Mouse (Mus musculus): ENCODE measurements around the gene Gpam.

The Gpam gene

DNA sequence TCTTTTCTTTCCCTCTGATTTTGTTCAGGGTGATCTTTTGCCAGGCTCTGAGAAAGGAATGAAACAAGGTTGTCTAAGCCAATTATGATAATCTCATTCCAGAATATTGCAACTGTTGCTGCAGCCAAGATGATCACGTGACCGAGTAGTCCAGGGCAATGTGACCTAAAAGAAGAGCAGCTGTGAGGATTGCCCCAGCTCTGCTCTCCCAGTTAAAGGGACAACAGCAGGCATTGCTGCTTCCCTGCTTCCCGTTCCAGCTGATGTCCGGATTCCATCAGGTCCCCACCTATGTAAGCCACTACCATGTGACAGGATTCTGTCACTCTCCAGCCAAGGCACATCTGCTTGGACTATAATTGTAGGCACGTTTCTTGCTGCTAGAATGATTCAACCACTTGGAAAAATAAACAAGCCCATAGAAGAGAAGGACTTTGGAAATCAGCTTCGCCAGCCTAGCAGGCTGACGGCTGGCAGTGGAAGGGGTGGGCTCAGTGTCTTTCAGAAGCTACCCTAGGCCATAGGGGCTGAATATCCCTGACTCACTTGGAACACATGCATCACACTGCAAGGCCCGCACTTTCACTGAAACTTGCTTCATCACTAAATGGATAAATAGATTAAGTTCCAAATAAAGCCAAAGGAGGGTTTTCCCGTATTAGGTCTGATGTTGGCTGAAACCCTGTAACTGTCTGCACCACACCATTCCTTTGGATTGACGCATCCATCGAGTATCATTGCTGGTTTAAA lies 23.8 kb downstream of the Gpam start:
- DNase-seq (ENCODE audit: low spot score in 2 of 2), result no peak

DNA sequence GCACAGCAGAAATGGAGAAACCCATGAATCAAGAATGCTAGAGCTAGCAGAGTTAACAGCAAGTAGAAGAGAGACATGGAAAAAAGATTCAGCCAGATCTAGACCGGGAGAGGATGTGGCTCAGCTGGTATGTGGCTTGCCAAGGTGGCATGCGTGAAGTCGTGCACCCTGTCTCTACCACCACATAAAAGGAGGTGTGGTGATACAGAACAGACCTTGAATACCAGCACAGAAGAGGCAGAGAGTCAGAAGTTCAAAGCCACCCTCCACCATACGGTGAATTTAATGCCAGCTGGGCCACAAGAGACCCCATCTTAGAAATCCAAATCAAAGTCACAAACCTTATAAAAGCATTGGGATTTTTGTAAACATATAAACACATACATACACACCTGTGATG lies 25.4 kb downstream of the Gpam start:
- DNase-seq (ENCODE audit: low spot score in 2 of 2), result no peak

DNA sequence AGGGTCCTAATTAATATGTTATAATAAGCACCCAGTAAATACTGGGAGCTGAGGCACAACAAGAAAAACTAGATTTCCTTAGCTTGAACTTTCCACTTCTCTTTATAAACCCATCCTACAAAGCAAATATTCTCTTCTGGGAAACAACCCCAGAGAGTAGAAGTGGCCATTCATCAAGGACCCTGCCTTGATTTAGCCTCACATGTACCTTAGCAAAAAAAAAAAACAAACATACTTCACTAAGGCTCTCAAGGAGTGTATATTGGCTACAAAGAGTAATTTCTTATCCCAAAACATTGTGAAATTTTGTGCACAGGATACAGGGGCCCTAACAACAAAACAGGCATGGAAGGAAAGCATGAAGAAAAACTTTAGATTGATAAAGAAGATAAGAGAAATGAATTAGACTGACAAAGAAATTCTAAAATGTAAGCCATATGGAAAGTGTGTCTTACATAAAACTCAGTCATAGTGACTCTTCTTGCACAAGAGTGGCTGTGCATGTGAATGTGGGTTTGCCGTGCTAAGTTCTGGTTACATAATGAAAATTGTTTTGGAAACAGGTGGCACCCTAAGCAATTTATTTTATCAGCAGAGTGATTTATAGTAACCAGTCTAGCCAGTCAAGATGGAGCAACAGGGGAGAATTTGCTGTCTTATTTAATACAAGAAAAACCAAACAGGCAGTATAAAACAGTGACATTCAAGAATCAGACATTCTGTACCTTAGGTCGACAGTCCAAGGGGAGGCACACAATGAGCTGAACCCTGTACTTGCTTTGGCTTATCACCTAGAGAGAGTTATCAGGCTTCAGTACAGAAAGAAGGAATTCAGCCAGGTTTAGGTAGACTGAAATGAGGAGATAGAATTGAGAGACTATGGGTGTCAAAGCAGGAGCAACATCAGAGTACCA lies 26.6 kb downstream of the Gpam start:
- DNase-seq (ENCODE audit: low spot score in 2 of 2), result no peak

DNA sequence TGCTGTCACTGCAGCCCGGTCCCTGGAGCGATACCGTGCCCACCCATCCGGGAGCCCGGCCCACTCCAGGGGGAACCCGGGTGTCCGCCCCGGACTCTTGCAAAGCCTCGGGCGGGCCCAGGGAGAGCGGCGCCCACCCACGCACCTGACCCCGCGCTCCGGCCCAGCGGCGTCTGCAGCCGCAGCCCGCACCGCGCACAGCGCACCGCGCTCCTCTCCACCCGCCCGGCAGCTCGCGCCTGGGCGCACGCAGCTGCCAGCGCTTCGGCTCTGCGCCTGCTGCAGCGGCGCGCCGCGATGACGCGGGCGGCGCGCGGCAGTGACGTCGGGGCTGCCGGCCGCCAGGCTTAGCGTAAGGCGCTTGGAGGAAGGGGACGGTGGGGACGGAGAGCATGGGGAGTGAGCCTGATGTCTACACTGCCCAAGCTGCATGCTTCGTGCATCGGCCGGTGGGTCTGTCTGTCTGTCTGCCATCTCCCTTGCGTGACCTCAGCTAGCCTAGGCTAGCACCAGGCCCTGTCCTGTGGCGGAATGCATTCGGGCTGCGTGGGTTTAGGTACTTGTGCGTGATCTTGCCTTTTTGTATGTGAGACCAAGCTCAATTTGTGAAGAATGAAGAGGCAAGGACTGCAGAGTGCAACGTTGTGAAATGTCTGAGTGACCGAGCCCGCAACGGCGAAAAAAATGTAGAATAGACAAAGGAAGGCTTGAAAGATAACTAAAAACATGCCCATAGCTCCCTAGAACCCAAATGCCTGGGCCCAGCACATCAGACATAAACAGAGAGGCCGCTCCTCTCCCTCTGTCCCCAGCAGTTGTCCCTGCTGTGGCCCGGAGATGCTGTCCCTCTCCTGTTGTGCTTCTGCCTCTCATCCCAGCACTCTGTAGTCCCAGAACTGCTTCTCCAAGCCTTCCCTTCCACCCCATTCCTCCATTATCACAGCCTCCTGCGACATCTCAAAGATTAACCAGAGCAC lies 27.6 kb downstream of the Gpam start:
- peak; percentile 58 to 78 for DNase-seq (ENCODE audit: low spot score in 2 of 2)

DNA sequence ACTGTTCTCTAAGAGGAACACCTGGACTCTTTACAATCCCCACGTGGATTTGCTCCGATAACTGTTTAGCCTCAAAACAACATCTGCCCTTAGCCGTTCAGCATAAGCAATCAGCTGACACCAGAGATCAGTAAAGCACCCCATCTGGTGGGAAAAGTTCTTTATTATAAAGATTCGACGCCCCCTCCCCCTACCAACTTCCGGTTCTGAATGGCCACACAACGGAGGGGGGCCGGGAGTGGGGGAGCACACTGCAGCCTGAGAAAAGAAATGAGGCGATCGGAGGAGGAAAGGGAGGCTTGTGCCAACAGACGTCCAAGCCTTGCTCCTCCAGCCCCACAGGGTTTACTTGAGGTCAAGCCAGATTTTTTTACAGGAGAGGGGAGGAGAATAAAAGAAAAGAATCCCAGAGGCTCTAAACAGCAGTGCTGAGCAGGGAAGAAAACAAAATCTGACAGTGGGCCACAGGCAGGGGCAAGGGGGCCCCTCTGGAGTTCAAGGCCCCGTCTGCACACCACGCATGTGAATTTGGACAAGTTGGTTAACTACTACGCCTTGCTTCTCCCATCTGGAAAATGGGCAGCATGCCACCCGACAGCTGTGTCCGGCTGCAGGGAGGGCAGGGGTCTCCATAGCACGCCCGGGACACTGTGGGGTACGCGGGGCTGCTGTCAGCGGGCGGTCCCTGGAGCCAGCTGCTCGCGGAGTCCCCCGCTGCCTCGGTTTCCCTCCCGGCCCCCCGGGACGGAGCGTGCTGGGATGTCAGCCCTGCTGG lies 28.4 kb downstream of the Gpam start:
- DNase-seq (ENCODE audit: low spot score in 2 of 2), result peak; percentile 3 to 26

DNA sequence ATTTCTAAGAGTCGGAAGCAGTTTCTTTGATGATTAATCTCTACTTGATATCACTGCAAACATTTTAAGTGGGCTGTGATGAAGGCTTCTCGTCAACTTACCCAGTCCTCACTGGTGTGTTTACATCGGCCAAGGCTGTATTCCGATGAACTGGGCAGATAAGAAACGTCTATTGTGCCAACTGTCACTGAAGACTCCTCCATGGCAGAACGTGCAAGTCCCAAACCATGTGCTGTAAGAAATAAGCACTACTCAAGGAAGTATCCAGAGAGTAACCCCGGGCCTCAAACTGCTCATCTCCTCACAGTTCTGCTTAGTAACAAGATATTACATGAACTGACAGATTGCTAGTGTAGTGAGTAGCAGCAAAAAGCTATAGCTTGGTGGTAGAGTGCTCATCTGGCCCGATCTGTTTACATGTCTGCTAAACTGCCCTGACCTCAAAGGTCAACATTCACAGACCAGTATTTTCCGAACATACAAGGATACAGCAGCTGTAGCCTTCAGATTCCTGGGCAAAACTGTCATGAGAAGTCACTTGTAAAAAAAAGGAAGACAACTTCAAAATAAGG lies 29.6 kb downstream of the Gpam start:
- DNase-seq (ENCODE audit: low spot score in 2 of 2), result no peak

DNA sequence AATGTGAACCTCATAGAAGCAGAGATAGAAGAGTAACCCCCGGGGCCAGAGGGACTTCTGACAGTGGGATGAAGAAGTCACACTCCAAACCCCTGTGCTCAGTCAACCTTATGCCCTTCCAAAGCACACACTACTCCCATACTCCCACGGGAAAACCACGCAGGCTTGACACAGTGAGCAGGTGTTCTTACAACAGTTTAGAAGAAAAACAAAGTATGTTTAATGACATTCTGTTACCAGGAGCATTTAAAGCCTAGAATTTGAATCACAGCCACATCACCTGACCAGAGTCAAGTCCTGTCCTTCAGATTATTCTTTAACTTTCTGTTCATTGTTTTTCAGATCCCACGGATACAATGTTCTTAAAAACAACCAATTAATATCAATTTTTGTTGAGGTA lies 30.4 kb downstream of the Gpam start:
- DNase-seq (ENCODE audit: low spot score in 2 of 2), result no peak

DNA sequence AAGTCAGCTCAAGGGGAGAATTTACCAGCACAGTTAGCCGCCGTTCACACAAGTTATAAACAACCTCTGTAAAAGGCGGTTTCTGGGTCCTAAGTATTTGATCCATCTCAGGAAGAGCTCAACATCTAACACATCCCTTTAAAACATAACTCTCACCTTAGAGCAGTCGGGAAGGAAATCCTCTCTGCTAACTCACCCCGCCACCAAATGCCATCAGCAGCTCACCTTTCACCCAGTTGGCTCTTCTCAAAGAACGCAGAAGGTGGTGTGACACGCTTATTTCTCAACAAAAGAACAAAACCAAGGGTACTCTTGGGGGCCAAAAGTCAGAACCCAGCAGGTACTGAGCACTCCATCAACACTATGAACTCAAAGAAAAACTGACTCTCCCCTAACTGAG lies 31.5 kb downstream of the Gpam start:
- no peak for DNase-seq (ENCODE audit: low spot score in 2 of 2)

DNA sequence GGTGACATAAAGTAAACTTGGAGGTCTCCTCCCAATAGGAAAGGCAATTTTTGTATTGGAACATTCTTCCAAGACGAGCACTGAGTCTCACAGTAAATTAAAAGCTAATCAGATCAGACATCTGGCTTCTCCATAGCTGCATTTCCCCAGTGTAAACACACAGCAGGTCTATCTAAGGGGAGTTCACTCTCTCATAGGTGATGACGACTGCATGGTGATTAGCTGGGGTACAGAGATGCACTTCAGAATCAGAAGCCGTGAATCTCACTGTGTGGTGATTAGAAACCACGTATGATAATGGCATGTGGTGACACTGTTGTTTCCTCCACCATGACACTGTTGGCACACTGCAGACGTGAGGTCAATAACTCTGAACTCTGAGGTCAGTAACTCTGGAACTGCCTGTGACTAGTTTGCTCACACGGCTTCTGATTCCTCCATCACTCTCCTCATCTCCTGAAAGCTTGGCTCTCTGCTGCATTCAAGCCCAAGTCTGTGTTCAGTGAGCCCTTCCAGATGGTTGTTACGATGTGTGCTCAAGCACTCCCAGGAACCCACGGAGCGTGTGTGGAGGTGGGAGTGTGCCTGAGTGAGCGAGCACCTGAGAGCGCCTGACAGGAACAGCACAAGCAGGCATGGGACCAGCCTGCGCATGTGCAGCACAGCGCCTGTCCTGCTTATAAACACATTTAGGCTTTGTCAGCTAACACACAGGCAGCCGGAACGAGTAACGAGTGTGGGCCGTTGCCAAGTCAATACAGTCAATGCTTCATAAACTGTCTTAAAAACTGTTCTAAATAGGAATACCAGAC lies 35.2 kb downstream of the Gpam start:
- DNase-seq (ENCODE audit: low spot score in 2 of 2), result no peak

DNA sequence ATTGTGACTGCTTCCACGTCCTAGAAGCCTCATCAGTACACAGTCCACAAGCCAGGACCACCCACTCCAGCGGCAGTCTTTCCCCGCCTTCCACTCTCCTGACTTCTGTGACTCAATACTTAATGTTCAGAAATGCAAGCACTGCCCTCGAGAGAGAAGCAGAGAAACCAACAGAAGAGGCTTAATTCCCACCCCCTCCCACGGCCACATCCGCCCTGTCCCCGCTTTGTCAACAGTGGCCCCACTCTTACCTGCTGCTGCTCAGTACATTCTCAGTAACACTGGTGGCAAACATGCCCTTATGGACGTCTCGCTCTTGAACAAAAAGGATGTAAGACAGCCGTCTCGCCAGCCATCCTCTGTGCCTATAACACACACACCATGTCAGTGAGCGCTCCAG lies 36.2 kb downstream of the Gpam start:
- DNase-seq (ENCODE audit: low spot score in 2 of 2), result no peak

DNA sequence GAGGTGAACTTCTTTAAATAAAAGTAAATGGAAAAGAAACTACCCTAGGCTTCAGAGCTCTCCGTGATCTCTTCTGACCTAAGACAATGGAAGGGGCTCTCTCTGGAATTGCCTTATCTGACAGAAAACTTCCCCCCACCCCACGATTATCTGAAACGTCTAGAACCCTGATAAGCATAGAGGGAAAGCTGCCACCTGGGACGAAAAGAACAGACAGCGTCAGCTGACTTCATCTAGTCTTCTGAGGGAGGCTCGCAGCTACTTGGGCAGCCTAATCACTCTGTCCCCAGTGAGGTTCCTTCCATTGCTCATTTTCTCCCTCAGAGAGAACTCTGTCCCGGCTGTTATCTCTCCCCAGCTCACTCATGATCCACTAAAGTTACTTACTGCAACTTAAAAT lies 36.9 kb downstream of the Gpam start:
- no peak for DNase-seq (ENCODE audit: low spot score in 2 of 2)

DNA sequence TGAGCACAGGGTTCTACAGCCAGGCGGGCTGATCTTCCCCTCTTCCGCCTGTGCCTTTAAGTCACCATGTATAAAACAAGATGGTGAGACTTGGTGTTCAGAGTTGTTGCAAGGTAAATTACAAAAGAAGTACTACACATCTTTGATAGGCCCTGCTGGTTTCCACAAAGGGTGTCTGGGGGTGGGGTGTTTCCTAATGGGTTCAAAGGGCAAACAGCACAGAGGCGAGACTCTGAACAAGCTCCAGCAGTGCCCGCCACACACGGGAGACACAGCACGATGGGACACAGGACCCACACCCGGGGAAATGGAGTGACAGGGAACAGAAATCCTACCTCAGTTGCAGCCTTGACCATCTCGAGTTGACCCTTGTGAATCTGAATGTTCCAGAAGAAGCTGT lies 39.3 kb downstream of the Gpam start:
- DNase-seq (ENCODE audit: low spot score in 2 of 2), result no peak

DNA sequence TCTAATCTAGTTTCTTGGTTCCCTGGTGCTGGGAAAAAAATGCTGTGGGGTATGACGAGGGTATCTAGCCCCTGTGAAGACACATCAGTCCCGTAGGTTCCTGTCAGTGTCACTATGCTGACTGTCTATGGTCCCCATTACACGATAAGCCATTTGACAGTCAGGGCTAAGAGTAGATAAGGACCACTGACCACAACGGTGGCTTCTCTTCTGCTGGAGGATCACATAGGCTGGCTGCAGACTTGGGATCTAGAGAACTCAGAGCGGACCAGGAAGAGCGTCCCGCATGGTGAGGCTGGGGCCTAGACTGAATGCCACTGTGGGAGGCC lies 41.2 kb downstream of the Gpam start:
- DNase-seq (ENCODE audit: low spot score in 2 of 2), result no peak

DNA sequence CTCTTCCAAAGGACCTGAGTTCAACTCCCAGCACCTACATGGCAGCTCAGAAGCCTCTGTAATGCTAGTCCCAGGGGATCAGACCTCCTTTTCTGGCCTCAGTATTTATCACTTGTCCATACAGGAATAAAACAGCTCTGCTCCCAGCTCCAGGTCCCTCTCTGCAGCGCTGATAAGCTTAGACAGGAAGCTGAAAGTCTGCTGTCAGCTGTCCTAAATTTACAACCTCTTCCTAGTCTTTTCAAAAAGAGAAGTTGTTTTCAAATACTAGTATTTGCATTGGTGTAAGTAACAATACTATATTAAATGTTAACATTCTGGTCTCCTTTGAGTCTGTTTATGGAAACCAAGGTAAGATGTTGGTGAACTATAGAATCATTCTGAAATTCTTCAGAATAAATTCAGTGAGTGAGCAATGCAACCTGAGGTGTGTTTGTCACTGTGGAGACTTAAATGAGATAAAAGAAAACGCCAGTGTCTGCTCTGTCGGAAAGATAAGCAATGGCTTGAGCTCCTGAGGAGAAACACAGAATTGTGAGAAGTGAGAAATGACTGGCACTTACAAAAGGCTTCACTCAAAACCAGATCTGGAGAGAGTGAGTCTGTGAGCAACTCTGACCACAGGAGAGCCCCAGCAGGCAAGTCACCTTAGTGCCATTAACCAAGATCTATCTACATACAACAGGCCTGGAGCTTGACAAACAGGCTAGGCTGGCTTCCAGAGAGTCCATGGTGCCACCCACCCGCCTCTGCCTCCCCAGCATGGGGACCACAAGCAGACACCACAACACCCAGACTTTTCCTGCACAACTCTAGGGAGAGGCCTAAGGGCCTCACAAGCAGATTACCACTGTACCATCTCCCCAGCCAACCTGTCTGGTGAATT lies 41.8 kb downstream of the Gpam start:
- DNase-seq (ENCODE audit: low spot score in 2 of 2), result no peak

DNA sequence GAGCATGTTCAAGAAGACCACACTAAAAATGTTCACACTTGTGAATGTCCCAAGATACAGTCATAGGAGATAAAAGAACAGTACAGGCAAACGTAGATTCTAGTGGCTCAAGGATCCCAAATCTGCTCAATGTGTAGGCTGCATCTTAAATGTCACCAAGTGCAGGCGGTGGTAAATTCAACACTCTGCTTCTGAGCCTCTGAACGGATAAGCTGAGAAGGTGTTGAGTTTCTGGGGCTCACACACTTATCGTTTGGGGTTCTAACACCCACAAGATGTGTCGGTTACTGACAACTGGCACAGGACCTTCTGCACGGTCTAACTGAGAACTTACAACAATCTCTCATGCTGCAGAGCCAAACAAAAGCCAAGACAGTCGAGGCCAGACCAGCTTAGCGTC lies 50.2 kb downstream of the Gpam start:
- DNase-seq (ENCODE audit: low spot score in 2 of 2), result no peak

DNA sequence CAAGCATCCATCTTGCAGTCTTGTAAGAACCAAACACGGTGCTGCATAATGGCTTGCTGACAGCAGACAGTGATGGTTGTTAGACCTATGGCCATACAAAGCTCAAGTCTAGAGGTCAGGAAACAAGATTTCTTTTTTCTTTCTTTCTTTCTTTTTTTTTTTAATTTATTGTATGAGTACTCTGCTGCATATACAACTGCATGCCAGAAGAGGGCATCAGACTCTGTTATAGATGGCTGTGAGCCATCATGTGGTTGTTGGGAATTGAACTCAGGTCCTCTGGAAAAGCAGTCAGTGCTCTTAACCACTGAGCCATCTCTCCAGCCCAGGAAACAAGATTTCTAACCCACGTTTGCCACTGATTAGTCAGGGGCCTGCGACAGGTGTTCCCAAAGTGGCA lies 54.0 kb downstream of the Gpam start:
- DNase-seq (ENCODE audit: low spot score in 2 of 2), result no peak

DNA sequence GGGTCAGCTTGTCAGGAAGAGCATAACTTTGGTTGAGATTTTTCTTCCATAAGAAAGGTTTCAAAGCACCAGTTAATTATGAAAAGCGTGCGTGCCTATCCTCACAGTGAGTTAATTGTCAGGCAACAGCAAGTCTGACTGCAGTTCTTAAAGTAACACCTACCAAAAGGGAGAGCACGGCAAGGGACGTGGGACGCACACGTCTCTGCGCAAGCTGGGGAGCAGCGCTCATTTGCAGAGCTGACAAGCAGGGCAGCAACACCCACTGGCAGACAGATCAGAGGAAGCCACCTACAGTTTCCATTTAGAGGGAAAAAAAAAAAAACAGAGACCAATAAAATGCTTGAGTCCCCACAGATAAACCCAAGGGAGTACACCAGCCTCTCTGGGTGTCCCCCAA lies 58.0 kb downstream of the Gpam start:
- no peak for DNase-seq (ENCODE audit: low spot score in 2 of 2)

DNA sequence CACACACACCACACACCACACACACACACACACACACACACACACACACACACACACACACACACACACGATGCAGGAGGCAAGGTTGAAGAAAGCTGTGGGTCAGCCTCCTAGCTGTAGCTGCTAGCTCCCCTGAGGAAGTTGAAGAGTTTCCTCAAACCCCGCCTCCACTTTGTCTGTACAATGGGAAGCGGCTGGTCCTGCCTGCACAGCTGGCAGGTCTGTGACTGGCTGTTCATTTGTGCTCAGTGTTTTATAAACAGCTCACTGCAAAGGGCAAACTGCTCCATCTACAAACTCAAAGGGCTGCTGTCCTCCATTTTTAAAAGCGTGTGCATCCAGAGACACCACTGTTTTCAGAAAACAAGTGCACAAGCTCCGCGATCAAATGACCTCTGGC lies 63.8 kb downstream of the Gpam start:
- no peak for DNase-seq (ENCODE audit: low spot score in 2 of 2)

DNA sequence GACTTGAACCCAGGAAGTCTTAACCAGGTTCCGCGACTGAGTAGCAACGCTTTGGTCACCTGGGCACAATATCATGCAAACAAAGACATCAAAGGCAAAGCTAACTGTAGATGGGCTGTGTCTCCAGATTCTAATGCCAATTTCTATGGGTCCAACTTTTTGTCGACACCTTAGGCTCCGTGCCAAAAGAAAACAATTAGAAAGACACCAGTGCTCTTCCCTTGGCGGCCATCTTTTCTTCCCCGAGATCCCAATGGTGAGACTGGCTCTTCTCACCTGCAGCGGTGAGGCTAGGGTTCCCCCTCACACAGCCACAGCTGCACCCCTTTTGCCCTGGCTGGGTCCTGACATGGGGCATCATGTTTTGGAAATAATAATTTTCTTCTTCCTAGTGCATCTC lies 64.5 kb downstream of the Gpam start:
- DNase-seq (ENCODE audit: low spot score in 2 of 2), result no peak

Measured in natural killer cell, adult 2 months (primary cell).